Mouse (Mus musculus): ENCODE measurements at regions not wholly inside any gene's neighbourhood (a gene's known extent, or its start where the extent isn't known, plus 50 kb on each side); places are given as distances from the start of the nearest gene placed in this dataset.

GRCm38 (mm10) chrX:89008166-89008565 is 401.3 kb downstream of the Pet2 start:
- peak; percentile 80 for DNase-seq (ENCODE audit: low read depth, low spot score)

All from R1 (cell line).